Mouse (Mus musculus) embryonic stem cell, embryonic (primary cell): Measurements from ENCODE around the gene Fbxl18.

Source experiments
- CTCF ChIA-PET, 4 experiments: fragments of 300-600 bp in 2 of 4; fragments of 350-600 bp in 2 of 4; sonication (Branson Sonifier 250); formaldehyde crosslinking; loops; one replicate each; lab custom pipeline; 2022; ENCODE audit warnings: inconsistent platforms in 2 of 4; lab: Charles Lee
- POLR2A ChIA-PET, 4 experiments: fragments of 300-600 bp in 2 of 4; fragments of 350-600 bp in 2 of 4; sonication (Branson Sonifier 250); formaldehyde crosslinking; loops; one replicate each; lab custom pipeline; 2022; ENCODE audit warnings: antibody characterized with exemption in 4 of 4, inconsistent platforms in 1 of 4; lab: Charles Lee

Fbxl18 gene

GRCm38 (mm10) chr5:142898316-142898715 lies 3.1 kb upstream of the Fbxl18 start:
- CTCF ChIA-PET, result no interaction called here

GRCm38 (mm10) chr5:142897568-142898248 lies 2.5 kb upstream of the Fbxl18 start:
- POLR2A ChIA-PET, result interaction anchor here (0.6 to 47.9 kb wide), 14 partner anchors 5 to 1144 kb away, joined by 3 to 2066 read pairs (median 5); partner anchors contain the start of genes Actb (in 4 of the 4) and Fbxl18 (in 1 of the 4)
- CTCF ChIA-PET, result interaction anchor here in 3 of 4 experiments (0.6 to 1.2 kb wide), 4 partner anchors 8 to 251 kb away, joined by 3 to 5 read pairs (median 4); no protein-coding TSS in a partner anchor

More at GRCm38 (mm10) chr5:142898316-142898715, 3.1 kb upstream of the Fbxl18 start:
- POLR2A ChIA-PET, result interaction anchor here in 3 of 4 experiments (1.4 to 47.9 kb wide), 8 partner anchors 1 to 79 kb away, joined by 3 to 2066 read pairs (median 912); partner anchors contain the start of genes Actb (in 3 of the 3) and Fbxl18 (in 2 of the 3)

- POLR2A ChIA-PET, result interaction anchor here (1.0 to 47.9 kb wide), 11 partner anchors 4 to 93 kb away, joined by 3 to 2066 read pairs (median 23); partner anchors contain the start of genes Actb (in 4 of the 4) and Fbxl18 (in 1 of the 4)
- CTCF ChIA-PET, result interaction anchor here in 2 of 4 experiments (1.2 to 2.4 kb wide), 2 partner anchors 9 kb away, joined by 3 to 18 read pairs; no protein-coding TSS in a partner anchor
These were observed 1.5 kb upstream of the Fbxl18 start for GRCm38 (mm10) chr5:142896713-142897112.

GRCm38 (mm10) chr5:142896192-142896591 lies 971 bp upstream of the Fbxl18 start:
- CTCF ChIA-PET, result interaction anchor here in 1 of 4 experiments (2.4 kb wide), 1 partner anchor 9 kb away, joined by 18 read pairs; no protein-coding TSS in a partner anchor
- POLR2A ChIA-PET, result interaction anchor here (0.7 to 47.9 kb wide), 13 partner anchors 3 to 269 kb away, joined by 3 to 2066 read pairs (median 7); partner anchors contain the start of genes Actb (in 4 of the 4) and Fbxl18 (in 1 of the 4)

- CTCF ChIA-PET, result interaction anchor here in 3 of 4 experiments (0.7 to 2.7 kb wide), 6 partner anchors 10 to 167 kb away, joined by 3 to 8 read pairs (median 4); no protein-coding TSS in a partner anchor
- POLR2A ChIA-PET, result interaction anchor here in 3 of 4 experiments (0.5 to 46.2 kb wide), 4 partner anchors 12 to 28 kb away, joined by 3 to 2066 read pairs (median 902); partner anchors contain the start of genes Actb (in 2 of the 3) and Fbxl18 (in 1 of the 3)
These were observed 3.8 kb downstream of the Fbxl18 start for GRCm38 (mm10) chr5:142891396-142891795.

- ChIA-PET CTCF (interaction anchor here (0.6 to 2.9 kb wide), 15 partner anchors 8 to 416 kb away, joined by 3 to 13 read pairs (median 4); partner anchors contain the start of gene Actb (in 1 of the 4)), POLR2A (interaction anchor here (0.6 to 46.2 kb wide), 15 partner anchors 8 to 398 kb away, joined by 3 to 2066 read pairs (median 4); partner anchors contain the start of genes Actb (in 3 of the 4) and Fbxl18 (in 2 of the 4))
These were observed 7.7 kb downstream of the Fbxl18 start for GRCm38 (mm10) chr5:142887533-142887932.

GRCm38 (mm10) chr5:142886761-142887160 lies 8.5 kb downstream of the Fbxl18 start:
- ChIA-PET POLR2A (interaction anchor here (0.6 to 46.2 kb wide), 19 partner anchors 8 to 397 kb away, joined by 3 to 2066 read pairs (median 4); partner anchors contain the start of genes Actb (in 3 of the 4), Fbxl18 (in 3 of the 4) and Tnrc18 (in 1 of the 4)), CTCF (interaction anchor here (0.5 to 2.6 kb wide), 16 partner anchors 8 to 531 kb away, joined by 3 to 13 read pairs (median 4); partner anchors contain the start of genes Actb (in 1 of the 4) and Fbxl18 (in 1 of the 4))

GRCm38 (mm10) chr5:142886181-142886580 lies 9.0 kb downstream of the Fbxl18 start:
- ChIA-PET POLR2A (interaction anchor here (0.5 to 46.2 kb wide), 15 partner anchors 9 to 77 kb away, joined by 3 to 2066 read pairs (median 5); partner anchors contain the start of genes Actb (in 3 of the 4), Fbxl18 (in 3 of the 4) and Tnrc18 (in 1 of the 4)), CTCF (interaction anchor here in 3 of 4 experiments (0.8 to 2.6 kb wide), 10 partner anchors 8 to 49 kb away, joined by 3 to 11 read pairs (median 4); partner anchors contain the start of genes Actb (in 1 of the 3) and Fbxl18 (in 1 of the 3))

- POLR2A ChIA-PET, result interaction anchor here in 2 of 4 experiments (42.3 to 46.2 kb wide), 2 partner anchors 34 to 37 kb away, joined by 1801 to 2066 read pairs; partner anchors contain the start of genes Actb (in 2 of the 2) and Fbxl18 (in 1 of the 2)
- CTCF ChIA-PET, result interaction anchor here in 1 of 4 experiments (7.1 kb wide), 1 partner anchor 51 kb away, joined by 100 read pairs; no protein-coding TSS in a partner anchor
These were observed 12.8 kb downstream of the Fbxl18 start for GRCm38 (mm10) chr5:142882471-142882870.

- POLR2A ChIA-PET, result interaction anchor here in 3 of 4 experiments (0.7 to 46.2 kb wide), 8 partner anchors 14 to 187 kb away, joined by 3 to 2066 read pairs (median 8); partner anchors contain the start of genes Actb (in 3 of the 3) and Fbxl18 (in 2 of the 3)
- CTCF ChIA-PET, result interaction anchor here in 2 of 4 experiments (0.7 to 7.1 kb wide), 6 partner anchors 10 to 164 kb away, joined by 3 to 100 read pairs (median 5); no protein-coding TSS in a partner anchor
These were observed 13.3 kb downstream of the Fbxl18 start for GRCm38 (mm10) chr5:142881936-142882335.

- ChIA-PET POLR2A (interaction anchor here (0.6 to 46.2 kb wide), 12 partner anchors 9 to 283 kb away, joined by 3 to 2066 read pairs (median 3); partner anchors contain the start of genes Actb (in 3 of the 4) and Fbxl18 (in 2 of the 4)), CTCF (interaction anchor here (0.6 to 7.1 kb wide), 17 partner anchors 11 to 480 kb away, joined by 3 to 100 read pairs (median 4); partner anchors contain the start of gene Foxk1 (in 1 of the 4))
These were observed 14.3 kb downstream of the Fbxl18 start for GRCm38 (mm10) chr5:142880806-142881516.

GRCm38 (mm10) chr5:142880246-142880645 lies 15.0 kb downstream of the Fbxl18 start:
- ChIA-PET POLR2A (interaction anchor here (0.6 to 46.2 kb wide), 12 partner anchors 8 to 284 kb away, joined by 3 to 2066 read pairs (median 3); partner anchors contain the start of genes Actb (in 3 of the 4) and Fbxl18 (in 1 of the 4)), CTCF (interaction anchor here (0.6 to 7.1 kb wide), 21 partner anchors 10 to 479 kb away, joined by 3 to 100 read pairs (median 5); partner anchors contain the start of genes Fbxl18 (in 1 of the 4) and Foxk1 (in 1 of the 4))

GRCm38 (mm10) chr5:142879318-142880175 lies 15.7 kb downstream of the Fbxl18 start:
- POLR2A ChIA-PET, result interaction anchor here (0.6 to 46.2 kb wide), 14 partner anchors 8 to 381 kb away, joined by 3 to 2066 read pairs (median 3); partner anchors contain the start of genes Actb (in 2 of the 4) and Fbxl18 (in 2 of the 4)
- CTCF ChIA-PET, result interaction anchor here (0.6 to 7.1 kb wide), 60 partner anchors 7 to 414 kb away, joined by 3 to 100 read pairs (median 4); partner anchors contain the start of gene Fbxl18 (in 1 of the 4)

GRCm38 (mm10) chr5:142878570-142878969 lies 16.7 kb downstream of the Fbxl18 start:
- POLR2A ChIA-PET, result interaction anchor here (0.6 to 46.2 kb wide), 10 partner anchors 9 to 333 kb away, joined by 3 to 2066 read pairs (median 4); partner anchors contain the start of genes Actb (in 2 of the 4) and Fbxl18 (in 1 of the 4)

More at GRCm38 (mm10) chr5:142878570-142878969, 16.7 kb downstream of the Fbxl18 start:
- CTCF ChIA-PET, result interaction anchor here (0.6 to 7.1 kb wide), 36 partner anchors 8 to 268 kb away, joined by 3 to 100 read pairs (median 5); partner anchors contain the start of gene Fbxl18 (in 1 of the 4)
